Comparison of ENCODE assay signal across 8 mouse cellular contexts in genomic region chr19:8839908-8840791, GRCm38 (mm10). TPM values are rescaled to one million over a fixed set of nuclear protein-coding genes. Genes with fewer than 3 reads are reported as not detected.
DNase-seq lines count a peak whose midpoint lies in the region; ATAC-seq and TF ChIP-seq lines count a peak whose summit lies in the region.

No protein-coding gene starts in this region.

- H3K27ac ChIP-seq in heart, embryonic 16.5 days (ENCODE audit: low read length) = no peak overlapping the region
- H3K27ac ChIP-seq in liver, embryonic 15.5 days (replicated peaks) = peak overlapping the region; percentile 31; the same call in 1 of the 2 replicates

- H3K36me3 ChIP-seq in erythroblast, embryonic 14.5 days (ENCODE audit: control insufficient read depth) = peaks cover 39% of the 10 kb centered on the region
- H3K36me3 ChIP-seq in heart, embryonic 16.5 days (ENCODE audit: control insufficient read depth, insufficient read depth) = peaks cover 6% of the 10 kb centered on the region
- H3K36me3 ChIP-seq in liver, embryonic 15.5 days (replicated peaks) = peaks cover 23% of the 10 kb centered on the region

- ATAC-seq in heart, embryonic 16.5 days (replicated peaks; ENCODE audit: extremely low read depth, insufficient read depth, low FRiP score) = peak; percentile 46
- ATAC-seq in liver, embryonic 15.5 days (ENCODE audit: insufficient read depth) = peak; percentile 71

- TF ChIP-seq CTCF in brain, embryonic 14.5 days (IDR thresholded peaks at IDR 0.05; ENCODE audit: borderline replicate concordance, extremely low read depth, insufficient read depth, insufficient read length) = no peak

- H3K9ac ChIP-seq in heart, embryonic 16.5 days (ENCODE audit: low read length) = peak overlapping the region; percentile 73
- peak overlapping the region; percentile 66 for H3K9ac ChIP-seq in liver, embryonic 15.5 days

- whole genome bisulfite sequencing in heart, embryonic 16.5 days = 25% methylated on average over 29 of the region's 29 CpGs
- WGBS in liver, embryonic 15.5 days (ENCODE audit: insufficient replicate concordance) = 26% methylated on average over 29 of the region's 29 CpGs

- H3K9me3 ChIP-seq in erythroblast, embryonic 14.5 days (ENCODE audit: control insufficient read depth, low read length) = no peaks in the 10 kb centered on the region
- H3K9me3 ChIP-seq in heart, embryonic 16.5 days (replicated peaks; ENCODE audit: control insufficient read depth, low read length) = no peaks in the 10 kb centered on the region
- no peaks in the 10 kb centered on the region for H3K9me3 ChIP-seq in liver, embryonic 15.5 days (replicated peaks)

- peak overlapping the region; percentile 70 for H3K4me2 ChIP-seq in heart, embryonic 16.5 days (ENCODE audit: low read depth, low read length)
- H3K4me2 ChIP-seq in liver, embryonic 15.5 days = peak overlapping the region; percentile 86

- H3K4me1 ChIP-seq in erythroblast, embryonic 14.5 days (ENCODE audit: control insufficient read depth) = peaks cover 51% of the 10 kb centered on the region
- H3K4me1 ChIP-seq in heart, embryonic 16.5 days (ENCODE audit: control insufficient read depth, insufficient read depth, low read length) = peaks cover 26% of the 10 kb centered on the region
- H3K4me1 ChIP-seq in liver, embryonic 15.5 days (replicated peaks) = peaks cover 48% of the 10 kb centered on the region

- no peaks in the 10 kb centered on the region for H3K27me3 ChIP-seq in erythroblast, embryonic 14.5 days (ENCODE audit: control insufficient read depth)
- H3K27me3 ChIP-seq in heart, embryonic 16.5 days (ENCODE audit: control insufficient read depth, insufficient read depth, low read length) = no peaks in the 10 kb centered on the region
- H3K27me3 ChIP-seq in liver, embryonic 15.5 days = no peaks in the 10 kb centered on the region

- TF ChIP-seq POLR2A in brain, embryonic 14.5 days (IDR thresholded peaks at IDR 0.05; ENCODE audit: borderline replicate concordance, extremely low read depth, insufficient read depth, insufficient read length, poor library complexity, severe bottlenecking) = no peak

- H3K4me3 ChIP-seq in erythroblast, embryonic 14.5 days (replicated peaks) = peak overlapping the region; percentile 71
- H3K4me3 ChIP-seq in heart, embryonic 16.5 days (ENCODE audit: low read length) = peak overlapping the region; percentile 60
- H3K4me3 ChIP-seq in liver, embryonic 15.5 days (replicated peaks) = peak overlapping the region; percentile 65

- DNase-seq in CD4-positive, CD25-positive, alpha-beta regulatory T cell, adult 2 months (ENCODE audit: low read depth, low spot score) = peak; percentile 67
- peak; percentile 82 for DNase-seq in brain, embryonic 14.5 days (ENCODE audit: low read depth)
- peak; percentile 89 for DNase-seq in kidney, postnatal 10 days
- peak; percentile 58 to 65 for DNase-seq in natural killer cell, adult 2 months (ENCODE audit: low spot score in 2 of 2)
- DNase-seq in testis, postnatal 10 days (ENCODE audit: low spot score) = peak; percentile 78

RNA-seq across cellular contexts. Expression of gene Gng3, which starts 1.2 kb away (rescaled TPM):
- 187 and 233 TPM in 2 replicates for polyA plus RNA-seq in brain, embryonic 14.5 days (2012; rRNA removed)
- not detected in 2 replicates for polyA plus RNA-seq in erythroblast, embryonic 14.5 days (2012)
- 1.2 and 1.4 TPM in 2 replicates for polyA plus RNA-seq in heart, embryonic 16.5 days (2015; fragmentation: Nextera tagmentation; extraction: Ambion mirVana)
- polyA plus RNA-seq in liver, embryonic 15.5 days (2015; fragmentation: Nextera tagmentation; extraction: Ambion mirVana) = 0.43 and 0.50 TPM in 2 replicates

RNA-seq across cellular contexts. Expression of gene Bscl2, which starts 2.9 kb away (rescaled TPM):
- 92.6 and 101 TPM in 2 replicates for polyA plus RNA-seq in brain, embryonic 14.5 days (2012; rRNA removed)
- polyA plus RNA-seq in erythroblast, embryonic 14.5 days (2012) = 4.6 and 6.4 TPM in 2 replicates
- polyA plus RNA-seq in heart, embryonic 16.5 days (2015; fragmentation: Nextera tagmentation; extraction: Ambion mirVana) = 43.9 and 44.3 TPM in 2 replicates
- polyA plus RNA-seq in liver, embryonic 15.5 days (2015; fragmentation: Nextera tagmentation; extraction: Ambion mirVana) = 29.8 and 33.1 TPM in 2 replicates

RNA-seq across cellular contexts. Expression of gene Lrrn4cl, which starts 10.4 kb away (rescaled TPM):
- polyA plus RNA-seq in brain, embryonic 14.5 days (2012; rRNA removed) = 0.90 and 1.4 TPM in 2 replicates
- polyA plus RNA-seq in erythroblast, embryonic 14.5 days (2012) = not detected in 2 replicates
- polyA plus RNA-seq in heart, embryonic 16.5 days (2015; fragmentation: Nextera tagmentation; extraction: Ambion mirVana) = 1.9 and 2.8 TPM in 2 replicates
- polyA plus RNA-seq in liver, embryonic 15.5 days (2015; fragmentation: Nextera tagmentation; extraction: Ambion mirVana) = 0.15 TPM in 2 replicates

RNA-seq across cellular contexts. Expression of gene AC129217.1, which starts 10.6 kb away (rescaled TPM):
- 1.1 TPM in 1 of 2 replicates, not detected in the other for polyA plus RNA-seq in brain, embryonic 14.5 days (2012; rRNA removed)
- 0.10 TPM in 1 of 2 replicates, not detected in the other for polyA plus RNA-seq in erythroblast, embryonic 14.5 days (2012)
- polyA plus RNA-seq in heart, embryonic 16.5 days (2015; fragmentation: Nextera tagmentation; extraction: Ambion mirVana) = not detected in 2 replicates
- polyA plus RNA-seq in liver, embryonic 15.5 days (2015; fragmentation: Nextera tagmentation; extraction: Ambion mirVana) = not detected in 2 replicates

RNA-seq across cellular contexts. Expression of gene Hnrnpul2, which starts 20.3 kb away (rescaled TPM):
- polyA plus RNA-seq in brain, embryonic 14.5 days (2012; rRNA removed) = 59.9 and 85.5 TPM in 2 replicates
- 8.6 and 10.2 TPM in 2 replicates for polyA plus RNA-seq in erythroblast, embryonic 14.5 days (2012)
- polyA plus RNA-seq in heart, embryonic 16.5 days (2015; fragmentation: Nextera tagmentation; extraction: Ambion mirVana) = 3.2 and 3.3 TPM in 2 replicates
- polyA plus RNA-seq in liver, embryonic 15.5 days (2015; fragmentation: Nextera tagmentation; extraction: Ambion mirVana) = 2.2 and 2.6 TPM in 2 replicates

Comparison
In these comparisons a context has a peak if more than half of its experiments do, and no peak if none do; other contexts are left out.
1. RNA of gene Gng3, which starts 1.2 kb away (polyA plus RNA-seq): 187 to 233 TPM in brain, embryonic 14.5 days; 1.2 to 1.4 TPM in heart, embryonic 16.5 days, 0.43 to 0.50 TPM in liver, embryonic 15.5 days and not detected in erythroblast, embryonic 14.5 days; every median in the first group is over 10 times any median in the second.
2. Peak in every context shown above with its lines, with median percentiles within 50 percentile points of each other: DNase-seq and H3K4me3 ChIP-seq.